Mouse (Mus musculus): ENCODE results near the gene Ppm1f.

DNA sequence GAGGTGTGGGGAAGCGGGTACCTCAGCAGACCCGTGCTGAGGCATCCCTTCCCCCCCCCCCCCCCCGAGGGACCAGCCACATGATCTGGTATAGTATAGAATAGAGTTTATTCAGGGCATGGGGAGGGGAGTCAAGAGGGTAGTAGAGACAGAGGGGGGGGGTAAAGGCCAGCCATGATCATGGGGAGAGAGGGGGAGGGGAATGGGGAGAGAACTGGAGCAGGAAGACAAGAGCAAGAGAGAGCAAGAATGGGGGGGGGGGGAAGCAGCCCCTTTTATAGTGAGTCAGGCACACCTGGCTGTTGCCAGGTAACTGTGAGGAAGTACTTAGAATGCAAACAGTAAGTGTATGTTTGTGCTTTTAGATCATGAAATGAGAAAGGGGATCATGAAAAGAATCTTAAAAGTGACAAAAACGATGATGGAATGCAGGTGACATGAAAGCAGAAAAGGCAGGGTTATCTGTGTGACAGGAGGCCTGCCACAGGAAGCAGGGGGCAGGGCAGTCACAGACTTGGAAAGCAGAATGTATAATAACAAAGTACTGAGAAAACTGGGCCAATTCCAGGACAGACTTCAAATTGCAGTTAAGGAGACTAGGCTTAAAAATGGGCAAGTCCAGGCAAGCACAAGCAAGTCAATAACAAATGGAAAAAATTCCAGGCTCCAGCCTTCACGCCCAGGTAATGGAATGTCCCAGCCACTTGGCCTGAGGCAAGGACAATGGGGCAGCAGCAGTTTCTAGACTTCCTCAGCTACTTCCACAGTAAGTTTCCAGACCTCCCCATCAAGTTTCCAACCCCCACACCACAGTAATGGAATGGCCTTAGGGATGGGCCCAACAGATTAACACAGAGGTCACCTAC is 30.3 kb upstream of the Ppm1f start:
- no peak for TF ChIP-seq CTCF (IDR thresholded peaks at IDR 0.05; ENCODE audit: low read depth, low read length)
- TF ChIP-seq GATA1 (IDR thresholded peaks at IDR 0.05; ENCODE audit: borderline replicate concordance, low read length) = no peak
- no peak for TF ChIP-seq POLR2AphosphoS5 (IDR thresholded peaks at IDR 0.05; ENCODE audit: insufficient replicate concordance, low read depth, low read length)
- no peak for TF ChIP-seq TAL1 (conservative IDR thresholded peaks at IDR 0.05; ENCODE audit: low read depth, low read length)
- TF ChIP-seq GATA2 (IDR thresholded peaks at IDR 0.05; ENCODE audit: borderline replicate concordance, low read depth, low read length) = no peak

Data from G1E (cell line).